Mouse (Mus musculus) B cell, adult (primary cell): ENCODE data around the gene Atpaf2. TPM values are rescaled to one million over a fixed set of nuclear protein-coding genes. Genes with fewer than 3 reads are reported as not detected.

Source experiments
- total RNA-seq: library from RNA; stranded (reverse); gene quantifications from 4 replicates; pipeline ENCODE4 v1.2.4, GENCODE M21; 2023; ENCODE audit not compliant: inconsistent age

Gene Atpaf2
- total RNA-seq = 25.3 to 28.5 TPM (median 28.3 TPM) in 4 replicates

GRCm38 (mm10) chr11:60417717-60418472 is at the start of gene Atpaf2:
TSS of gene Atpaf2 (minus strand) at chr11:60418457.

GRCm38 (mm10) chr11:60454080-60454744 is 36.0 kb upstream of the Atpaf2 start, which contains the start of gene Drg2:
TSS of gene Drg2 (plus strand) at chr11:60454591.

GRCm38 (mm10) chr11:60416963-60417716 is 1.1 kb downstream of the Atpaf2 start, which contains the start of gene Gid4:
TSS of gene Gid4 (plus strand) at chr11:60417145.

GRCm38 (mm10) chr11:60352559-60353411 is 65.5 kb downstream of the Atpaf2 start, which contains the start of the genes Tom1l2 and Drc3:
TSS of gene Tom1l2 (minus strand) at chr11:60352905.
TSS of gene Drc3 (plus strand) at chr11:60353329.

Other genes with a start within 250 kb of the Atpaf2 start
- gene Srebf1, start 195.9 kb downstream of the Atpaf2 start, total RNA-seq = 107 to 140 TPM (median 125 TPM) in 4 replicates
- gene Tom1l2, start 65.6 kb downstream of the Atpaf2 start, total RNA-seq = 22.8 to 27.0 TPM (median 26.2 TPM) in 4 replicates
- gene Drc3, start 65.1 kb downstream of the Atpaf2 start, total RNA-seq = not detected in 4 replicates
- 20.5 to 21.5 TPM (median 20.8 TPM) in 4 replicates for gene Gid4, start 1.3 kb downstream of the Atpaf2 start, total RNA-seq
- gene Drg2, start 36.1 kb upstream of the Atpaf2 start, total RNA-seq = 56.3 to 64.2 TPM (median 60.6 TPM) in 4 replicates
- gene Myo15, start 50.9 kb upstream of the Atpaf2 start, total RNA-seq = 0.45 to 0.66 TPM (median 0.51 TPM) in 4 replicates
- gene Alkbh5, start 117.9 kb upstream of the Atpaf2 start, total RNA-seq = 68.1 to 71.8 TPM (median 69.8 TPM) in 4 replicates